Mouse (Mus musculus): Measurements from ENCODE around the gene Trrap.

DNA sequence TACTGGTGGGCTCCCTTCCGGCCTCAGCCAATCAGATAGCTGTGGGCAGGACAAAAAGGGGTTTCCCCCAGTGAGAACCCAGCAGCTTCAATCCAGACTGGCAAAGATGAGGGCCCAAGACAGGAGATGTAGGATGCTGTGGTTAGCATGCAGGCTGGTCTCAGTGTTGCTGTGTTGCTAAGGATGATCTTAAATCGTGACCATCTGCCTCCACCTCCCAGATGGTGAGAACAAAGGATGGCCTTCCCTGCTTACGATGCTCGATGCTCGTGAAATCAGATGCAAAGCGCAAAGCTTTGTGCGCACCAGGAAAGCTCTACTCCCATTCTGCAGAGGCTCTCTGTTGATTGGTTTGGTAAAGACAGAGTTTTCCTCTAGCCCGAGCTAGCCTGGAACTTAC lies 93.4 kb downstream of the Trrap start:
- no peak for TF ChIP-seq SIN3A (IDR thresholded peaks at IDR 0.05; ENCODE audit: low read length)
- no peak for TF ChIP-seq ZNF384 (IDR thresholded peaks at IDR 0.05; ENCODE audit: low read depth, low read length)
- no peak for TF ChIP-seq POLR2A (IDR thresholded peaks at IDR 0.05; ENCODE audit: low read depth, low read length)
- no peak for TF ChIP-seq JUND (conservative IDR thresholded peaks at IDR 0.05; ENCODE audit: low read depth, low read length)
- no peak for TF ChIP-seq MEF2A (IDR thresholded peaks at IDR 0.05; ENCODE audit: borderline replicate concordance, low read depth, low read length)
- TF ChIP-seq ZC3H11A (IDR thresholded peaks at IDR 0.05; ENCODE audit: low read depth, low read length) = no peak
- no peak for TF ChIP-seq E2F4 (IDR thresholded peaks at IDR 0.05; ENCODE audit: insufficient replicate concordance, low read depth, low read length)
- TF ChIP-seq UBTF (IDR thresholded peaks at IDR 0.05; ENCODE audit: low read depth, low read length) = no peak
- no peak for TF ChIP-seq USF1 (IDR thresholded peaks at IDR 0.05; ENCODE audit: low read depth, low read length)
